Mouse (Mus musculus) cerebellum, adult 2 months (tissue): ENCODE results near the gene Madd.
A peak's percentile ranks its signal among the peaks of the same experiment; 100 is the strongest.

ENCODE experiments used
- CTCF ChIP-seq: fragments of 200-500 bp; IDR thresholded peaks from 2 replicates; pipeline ENCODE4 v1.5.1; 2011; ENCODE audit warnings: low read depth, mild to moderate bottlenecking, control low read depth, low read length, moderate library complexity, borderline replicate concordance; ENCODE audit not compliant: insufficient read depth
- POLR2A ChIP-seq: fragments of 200-500 bp; IDR thresholded peaks from 2 replicates; pipeline ENCODE4 v1.6.1; 2011; ENCODE audit warnings: low read length, control low read depth, borderline replicate concordance; ENCODE audit not compliant: insufficient read depth

DNA sequence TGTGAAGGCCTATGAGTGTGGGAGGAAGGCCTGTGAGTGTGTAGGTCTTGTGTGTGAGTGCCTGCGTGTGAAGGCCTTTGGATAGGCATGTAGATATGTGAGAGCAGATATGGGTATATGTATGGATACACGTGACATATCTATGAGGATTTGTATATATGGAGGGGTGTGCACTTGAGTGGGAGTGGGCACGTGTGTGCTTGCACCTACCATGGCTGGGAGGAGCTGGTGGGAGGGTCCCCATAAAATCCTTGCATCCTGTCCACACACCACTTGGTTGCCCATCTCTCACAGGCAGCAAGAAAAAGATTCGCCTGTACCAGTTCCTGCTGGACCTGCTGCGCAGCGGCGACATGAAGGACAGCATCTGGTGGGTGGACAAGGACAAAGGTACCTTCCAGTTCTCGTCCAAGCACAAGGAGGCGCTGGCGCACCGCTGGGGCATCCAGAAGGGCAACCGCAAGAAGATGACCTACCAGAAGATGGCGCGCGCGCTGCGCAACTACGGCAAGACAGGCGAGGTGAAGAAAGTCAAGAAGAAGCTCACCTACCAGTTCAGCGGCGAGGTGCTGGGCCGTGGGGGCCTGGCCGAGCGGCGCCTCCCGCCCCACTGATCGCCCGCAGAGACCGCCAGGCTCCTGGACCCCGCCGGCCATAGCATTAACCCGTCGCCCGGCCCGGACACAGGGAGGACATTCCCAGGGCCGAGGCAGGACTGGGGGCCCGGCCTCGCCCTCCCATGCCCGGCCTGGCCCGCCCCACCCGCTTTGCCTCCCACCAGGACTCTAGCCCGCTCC, 68.7 kb downstream of the Madd start:
- TF ChIP-seq CTCF (peak; percentile 100), POLR2A (no peak)
